Mouse (Mus musculus) gastrocnemius, adult 18-20 months (tissue): ENCODE results near the gene Ddx17. TPM values are rescaled to one million over a fixed set of nuclear protein-coding genes. Genes with fewer than 3 reads are reported as not detected.

Experiments
- DNase-seq: peaks from one replicate; pipeline ENCODE4 v3.0.0; 2021; ENCODE audit warnings: low spot score
- total RNA-seq, 2 experiments: library from RNA; stranded (reverse); gene quantifications; 2 replicates each; pipeline ENCODE4 v1.2.3; 2021

Gene Ddx17
- total RNA-seq, 2 experiments from 2014 or later = 52.5 to 75.6 TPM

DNA sequence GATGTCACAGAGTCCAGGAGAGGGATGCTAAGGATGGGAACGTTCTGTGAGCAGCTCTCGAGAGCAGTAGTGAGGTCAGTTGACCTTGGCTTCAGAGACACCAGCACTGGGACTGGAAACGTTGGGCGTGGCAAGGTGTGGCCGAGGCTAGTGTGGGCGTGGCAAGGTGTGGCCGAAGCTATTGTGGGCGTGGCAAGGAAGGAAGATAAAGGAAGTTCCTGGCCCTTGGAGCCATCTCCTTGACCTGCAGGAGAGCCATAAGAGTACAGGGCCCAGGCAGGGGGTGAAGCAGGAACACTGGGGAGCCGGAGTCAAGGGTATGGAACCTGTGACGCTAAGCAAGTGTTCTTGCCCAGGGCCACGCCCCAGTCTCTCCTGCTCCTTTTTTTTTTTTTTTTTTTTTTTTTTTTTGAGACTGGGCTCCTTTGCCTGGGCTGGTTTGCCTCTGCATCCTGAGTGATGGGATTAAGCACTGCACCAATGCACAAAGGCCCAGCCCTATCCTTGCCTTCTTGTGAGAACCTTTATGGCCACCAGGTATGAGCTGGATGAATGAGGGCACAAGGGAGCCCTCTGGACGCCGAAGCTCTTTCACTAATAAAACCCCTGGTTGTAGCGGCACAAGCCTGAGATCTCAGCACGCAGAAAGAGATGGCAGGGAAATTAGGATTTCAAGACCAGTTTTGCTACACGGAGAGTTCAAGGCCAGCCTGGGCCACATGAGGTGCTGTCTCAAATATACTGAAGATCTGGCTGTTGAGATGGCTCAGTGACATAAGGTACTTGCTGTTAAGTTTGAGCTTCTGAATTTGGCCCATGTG lies 26.9 kb downstream of the Ddx17 start:
- no peak for DNase-seq

DNA sequence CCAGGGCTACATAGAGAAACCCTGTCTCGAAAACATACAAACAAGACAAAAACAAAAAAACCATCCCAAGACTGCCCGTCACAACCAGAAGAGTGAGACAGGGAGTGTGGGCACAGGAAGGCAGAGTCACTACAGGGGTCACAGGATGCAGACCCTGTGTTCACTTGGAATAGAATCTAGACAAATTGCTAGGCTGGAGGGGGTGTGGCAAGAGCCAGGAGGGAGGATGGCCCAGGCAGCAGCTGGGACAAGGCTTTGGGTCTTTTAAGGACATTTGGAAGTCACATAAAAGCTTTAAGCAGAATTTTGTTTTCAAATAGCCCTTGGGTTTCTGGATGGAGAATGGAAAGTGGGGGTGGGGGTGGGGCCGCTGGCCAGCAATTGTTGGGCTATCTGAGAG lies 28.0 kb downstream of the Ddx17 start:
- DNase-seq = no peak

DNA sequence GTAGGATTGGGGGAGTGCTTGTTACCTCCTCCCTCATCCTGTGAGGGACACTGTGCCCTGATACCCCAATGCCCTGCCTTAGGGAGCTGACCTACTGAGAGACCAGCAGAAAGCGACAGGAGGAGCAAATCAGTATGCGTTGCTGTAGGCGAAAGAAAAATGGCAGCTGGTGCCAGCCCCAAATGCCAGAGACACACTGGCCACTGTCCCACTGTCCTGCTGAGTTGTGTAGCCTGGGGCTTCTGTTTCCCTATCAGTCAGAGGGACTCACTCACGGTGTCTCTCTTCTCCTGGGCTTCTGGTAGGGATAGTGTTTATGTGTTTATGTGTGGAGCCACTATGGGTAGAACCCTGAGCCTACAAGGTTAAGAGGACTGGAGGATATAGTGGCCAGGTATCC lies 28.8 kb downstream of the Ddx17 start:
- DNase-seq = no peak

DNA sequence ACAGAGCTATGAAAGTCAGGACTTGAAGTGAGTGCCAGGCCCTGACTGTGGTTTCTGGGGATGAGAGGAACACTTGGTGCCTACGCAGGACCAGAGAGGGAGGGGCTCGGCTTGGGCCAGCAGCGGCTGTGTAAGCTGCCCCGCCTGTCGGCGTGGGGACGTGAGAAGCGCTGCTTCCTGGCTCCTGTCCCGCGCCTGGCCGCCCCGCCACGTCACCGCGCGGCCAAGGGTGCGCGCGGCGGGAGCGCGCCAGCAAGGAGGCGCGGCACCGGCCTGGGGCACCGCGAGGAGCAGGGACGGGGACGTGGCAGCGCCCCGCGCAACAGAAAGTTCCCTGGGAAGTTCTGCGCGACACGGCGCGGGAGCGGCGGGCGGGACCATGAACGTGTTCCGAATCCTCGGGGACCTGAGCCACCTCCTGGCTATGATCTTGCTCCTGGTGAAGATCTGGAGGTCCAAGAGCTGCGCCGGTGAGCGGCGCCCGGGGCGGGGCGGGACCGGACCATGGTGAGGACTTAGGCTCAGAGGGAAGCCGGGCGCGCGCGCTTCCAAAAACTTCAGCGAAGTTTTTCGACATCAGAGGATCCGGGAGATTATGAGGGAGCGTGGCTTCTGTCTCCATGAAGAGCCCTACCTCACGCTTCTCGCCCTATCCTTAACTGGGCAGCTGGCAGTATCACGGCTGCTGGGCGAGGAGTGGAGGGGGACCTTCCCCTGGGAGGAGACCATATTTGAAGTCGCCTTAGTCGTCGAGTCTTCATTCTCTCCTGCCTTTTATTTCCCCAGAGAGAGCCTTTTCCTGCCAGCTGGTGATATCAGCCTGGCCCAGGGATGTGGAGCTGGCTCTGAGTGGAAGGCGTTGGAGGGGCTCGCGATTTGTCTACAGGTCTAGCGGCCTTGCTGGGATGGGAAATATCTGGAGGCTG lies 30.1 kb downstream of the Ddx17 start, which contains the start of gene Kdelr3:
Kdelr3 (plus strand) TSS at position 241 of the 926 bp plus-strand sequence.
- peak; percentile 76 for DNase-seq

DNA sequence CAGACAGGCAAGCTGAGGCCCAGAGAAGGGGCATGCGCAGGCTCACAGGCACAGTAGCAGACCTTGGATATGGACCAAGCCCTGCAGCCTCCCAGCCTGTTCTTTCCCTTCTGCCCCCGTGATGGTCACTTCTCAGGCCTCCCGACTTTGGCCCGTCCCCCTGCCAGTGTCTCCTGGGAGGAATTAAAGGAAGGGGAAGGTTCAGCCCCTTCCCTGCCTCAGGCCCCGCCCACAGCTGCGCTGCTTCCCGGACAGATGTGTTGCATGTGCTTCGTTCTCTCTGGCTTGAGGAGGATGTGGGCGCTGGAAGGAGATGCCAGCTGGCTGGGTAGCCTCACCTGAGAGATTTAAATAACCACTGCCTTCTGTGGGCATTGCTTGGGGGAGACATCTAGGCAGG lies 32.6 kb downstream of the Ddx17 start:
- peak; percentile 29 for DNase-seq

DNA sequence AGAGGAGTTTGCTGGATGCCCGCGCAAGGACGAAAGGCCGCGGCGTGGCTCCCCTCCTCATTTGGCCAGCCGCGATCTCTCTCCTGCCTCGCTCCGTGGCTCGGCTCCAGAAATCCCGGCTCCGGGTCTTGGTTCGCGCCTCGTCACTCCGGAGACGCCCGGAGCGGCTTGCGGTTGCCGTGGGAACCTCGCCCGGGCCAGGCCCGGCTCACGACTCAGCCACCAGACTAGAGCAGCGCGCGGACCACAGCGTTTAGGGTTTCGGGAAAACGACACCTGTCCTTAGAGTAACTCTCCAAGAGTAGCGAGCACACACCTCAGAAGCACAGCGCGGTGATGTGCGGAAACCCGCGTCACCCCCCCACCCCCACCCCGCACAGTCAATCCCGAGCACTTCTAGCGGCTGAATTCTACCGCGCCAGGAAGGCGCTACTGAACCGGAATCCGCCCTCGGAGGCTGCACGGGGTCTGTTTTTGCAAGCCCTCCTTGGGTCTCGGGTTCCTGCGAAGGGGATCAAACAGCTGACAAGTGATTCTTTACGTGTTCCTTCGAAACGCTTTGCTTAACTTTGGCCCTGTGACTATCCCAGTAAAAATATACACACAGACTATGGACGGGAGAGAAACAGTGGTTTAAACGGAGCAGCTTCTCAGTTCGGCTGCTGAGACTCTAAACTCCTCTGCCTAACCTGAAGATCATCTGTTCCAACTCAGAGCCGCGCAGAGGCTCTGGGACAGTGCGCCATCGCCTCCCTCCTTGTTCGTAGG lies 34.8 kb downstream of the Ddx17 start:
- peak; percentile 78 for DNase-seq

DNA sequence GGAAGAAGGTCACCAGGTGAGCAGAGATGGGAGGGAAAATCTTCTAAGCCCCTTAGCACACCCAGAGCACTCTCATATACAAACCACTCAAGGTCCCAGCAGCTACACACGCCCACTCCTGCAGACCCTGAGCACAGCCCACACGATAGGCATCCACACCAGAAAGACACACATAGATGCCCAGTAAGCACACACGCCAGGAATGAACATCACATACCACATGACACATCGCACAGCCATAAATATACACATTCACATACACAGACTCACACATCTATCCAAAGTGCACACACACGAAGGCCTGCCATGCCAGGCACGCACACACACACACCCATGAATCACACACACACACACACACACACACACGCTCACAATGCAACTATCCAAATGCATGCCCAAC lies 36.1 kb downstream of the Ddx17 start:
- DNase-seq = no peak

DNA sequence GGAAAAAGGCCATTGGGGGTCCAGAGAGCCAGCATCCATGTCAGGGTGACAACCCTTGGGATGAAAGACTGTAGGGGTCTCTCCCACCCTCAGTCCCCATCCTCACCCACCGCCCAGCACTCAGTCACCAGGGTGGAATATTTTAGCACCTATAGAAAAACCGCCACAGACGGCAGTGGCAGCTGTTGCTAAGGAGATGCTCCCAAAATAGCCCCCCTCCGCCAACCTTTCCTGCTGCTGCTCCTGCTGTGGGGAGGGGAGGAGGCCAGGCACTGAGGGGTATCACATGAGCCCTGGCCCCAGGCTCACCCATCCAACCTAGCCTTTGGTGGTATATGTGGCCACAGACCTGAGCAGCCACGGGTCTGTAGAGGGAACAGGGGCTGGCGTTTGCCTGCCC lies 36.5 kb downstream of the Ddx17 start:
- no peak for DNase-seq

DNA sequence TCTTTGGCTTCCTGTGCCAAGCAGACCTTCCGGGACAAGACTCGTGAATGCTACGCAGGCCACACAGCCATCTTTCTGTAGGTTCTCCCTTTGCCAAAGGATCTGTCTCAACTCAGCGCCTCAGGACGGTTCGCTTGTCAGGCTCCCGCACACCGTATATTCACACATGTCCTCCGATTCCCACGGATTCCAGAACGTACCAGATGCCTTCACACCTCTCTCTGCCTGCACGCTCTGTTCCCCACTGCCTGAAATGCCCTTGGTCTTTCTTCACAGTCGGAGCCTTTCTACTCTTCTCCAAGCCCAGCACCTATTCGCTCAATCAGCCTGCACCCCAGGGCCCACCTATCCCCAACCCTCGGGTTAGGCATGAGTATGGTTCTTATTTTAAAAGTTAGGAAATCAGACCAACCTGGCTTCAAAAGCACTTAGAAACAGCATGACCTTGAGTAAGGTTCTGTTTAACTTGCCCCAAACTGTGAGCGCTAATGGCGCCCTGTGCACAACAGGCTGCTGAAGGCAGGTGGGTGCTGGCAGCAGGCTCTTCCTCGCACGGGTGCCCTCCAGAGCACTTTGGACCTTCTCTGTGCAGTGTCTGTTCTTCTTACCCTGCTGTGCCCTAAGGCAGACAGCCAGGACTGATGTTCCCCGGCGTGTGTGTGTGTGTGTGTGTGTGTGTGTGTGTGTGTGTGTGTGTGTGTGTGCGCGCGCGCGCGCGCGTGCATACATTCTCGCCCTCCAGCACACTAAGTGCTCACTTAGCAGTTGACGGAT lies 39.3 kb downstream of the Ddx17 start:
- no peak for DNase-seq

DNA sequence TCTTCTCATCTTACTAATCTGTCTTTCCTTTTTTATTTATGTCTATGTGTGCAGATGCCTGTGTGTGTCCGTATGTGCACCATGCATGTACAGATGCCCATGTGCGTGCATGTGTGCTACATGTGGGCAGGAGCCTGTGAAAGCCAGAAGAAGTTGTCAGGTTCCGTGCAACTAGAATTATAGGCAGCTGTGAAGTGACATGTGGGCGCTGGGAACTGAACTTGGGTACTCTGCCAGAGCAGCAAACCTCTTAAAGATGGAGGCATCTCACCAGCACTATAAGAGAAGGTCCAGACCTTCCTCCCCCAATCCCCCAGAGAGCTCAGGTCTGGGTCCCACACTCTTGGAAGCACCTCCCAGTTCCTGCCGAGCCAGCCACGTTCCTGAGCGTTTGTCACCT lies 40.1 kb downstream of the Ddx17 start:
- DNase-seq = no peak

DNA sequence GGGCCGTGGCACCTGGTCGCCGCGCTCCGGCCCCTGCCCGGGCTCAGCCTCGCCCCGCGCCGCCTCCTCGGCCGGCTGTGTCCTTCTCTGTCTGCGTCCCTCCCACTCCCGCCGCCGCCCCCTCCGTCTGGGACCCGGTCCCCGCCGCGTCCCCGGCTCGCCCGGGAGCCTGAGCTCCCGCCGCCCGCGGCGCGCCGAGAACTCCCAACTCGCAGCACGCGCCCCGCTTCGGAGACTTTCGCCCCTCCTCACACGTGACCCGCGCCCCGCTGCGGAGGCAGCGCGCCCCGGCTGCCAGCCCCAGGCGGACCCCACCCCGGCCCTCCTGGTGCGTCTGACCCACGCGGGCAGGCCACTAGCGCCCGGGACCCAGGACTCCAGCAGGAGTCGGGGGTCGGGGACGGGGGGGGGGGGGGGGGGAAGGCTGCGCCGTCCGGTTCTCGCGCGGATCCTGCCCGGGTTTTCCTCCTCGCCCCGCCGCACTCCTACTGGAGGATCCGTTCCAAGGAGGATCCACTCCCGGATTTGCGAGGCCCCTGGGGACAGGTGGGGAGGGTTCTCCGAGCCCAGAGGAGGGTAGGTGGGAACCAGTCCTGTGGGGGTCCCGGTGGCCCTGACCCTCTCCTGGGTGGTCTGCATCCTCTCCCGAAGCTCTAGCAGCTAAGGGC lies 40.8 kb downstream of the Ddx17 start:
- peak; percentile 48 for DNase-seq

DNA sequence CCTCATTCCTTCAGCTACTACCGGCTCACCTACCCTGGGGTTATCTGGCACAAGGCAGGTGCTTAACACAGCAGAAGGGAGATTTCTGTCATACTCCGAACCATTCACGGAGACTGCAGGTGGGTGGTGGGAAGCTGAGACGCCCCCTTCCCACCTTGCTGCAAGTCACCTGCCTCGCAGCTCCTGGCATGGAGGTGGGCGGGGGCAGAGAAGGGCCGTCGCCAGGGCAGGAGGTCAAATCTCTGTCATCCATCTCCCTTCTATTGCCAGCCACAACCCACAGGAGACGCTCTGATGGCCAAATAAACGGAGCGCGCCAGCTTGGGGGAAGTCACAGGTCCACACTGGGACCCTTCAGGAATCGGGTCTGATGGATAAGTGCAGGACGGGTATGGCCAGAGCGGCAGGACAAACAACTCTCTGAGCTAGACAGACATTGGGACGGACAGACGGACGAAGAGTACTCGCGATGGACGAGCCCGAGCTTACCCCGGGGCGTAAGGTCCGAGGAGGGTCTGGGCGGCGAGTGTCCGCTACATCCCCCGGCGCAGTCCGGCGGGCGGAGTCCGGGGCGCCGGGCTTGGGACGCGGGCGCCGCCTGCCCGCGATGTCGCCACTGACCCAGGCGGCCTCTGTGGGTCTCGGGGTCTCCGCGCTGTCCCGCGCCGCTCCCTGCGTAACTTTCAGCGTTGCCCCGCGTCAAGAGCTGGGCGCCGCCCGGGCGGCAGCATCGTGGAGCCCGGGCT lies 41.7 kb downstream of the Ddx17 start, which contains the start of gene Kcnj4:
Kcnj4 (minus strand) TSS at position 535 of the 746 bp plus-strand sequence.
- DNase-seq = no peak

DNA sequence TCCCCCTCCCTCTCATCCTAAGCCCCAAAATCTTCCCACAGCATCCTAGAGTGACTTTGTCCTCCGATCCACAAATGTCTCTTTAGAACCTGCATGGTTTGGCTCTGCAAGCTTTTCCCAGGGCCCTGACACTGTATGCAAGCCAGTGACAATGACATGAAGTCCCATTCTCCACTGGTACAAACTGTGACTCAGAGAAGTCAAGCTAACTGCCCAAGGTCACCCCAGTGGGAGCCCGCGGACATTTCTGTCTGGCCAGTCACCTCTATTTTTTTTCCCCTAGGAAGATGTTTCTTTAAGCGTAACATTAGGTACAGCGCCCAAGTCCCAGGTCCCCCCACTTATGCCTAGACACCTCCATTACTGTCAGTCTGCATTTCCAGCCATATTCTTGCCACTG lies 43.1 kb downstream of the Ddx17 start:
- no peak for DNase-seq

DNA sequence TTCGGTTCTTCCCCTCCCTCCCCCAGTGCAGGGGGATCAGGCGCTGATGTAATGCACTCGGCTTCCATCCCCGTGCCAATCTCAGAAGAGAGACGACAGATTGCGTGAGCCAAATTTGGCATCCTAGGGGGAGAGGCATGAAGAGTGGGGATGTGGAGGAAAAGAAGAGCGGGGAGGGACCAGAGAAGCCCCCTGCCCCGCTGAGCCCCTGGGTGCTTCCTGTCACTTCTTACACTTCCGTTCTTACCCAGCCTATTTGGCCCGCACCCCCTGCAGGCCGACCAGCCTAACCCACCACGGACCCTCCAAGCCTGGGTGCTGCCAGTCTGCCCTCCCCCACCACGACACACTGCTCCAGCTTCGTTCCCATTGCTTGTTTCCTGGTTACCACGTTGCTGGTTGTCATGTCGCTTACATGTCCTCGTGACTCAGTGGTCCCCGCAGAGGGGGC lies 43.6 kb downstream of the Ddx17 start:
- no peak for DNase-seq

DNA sequence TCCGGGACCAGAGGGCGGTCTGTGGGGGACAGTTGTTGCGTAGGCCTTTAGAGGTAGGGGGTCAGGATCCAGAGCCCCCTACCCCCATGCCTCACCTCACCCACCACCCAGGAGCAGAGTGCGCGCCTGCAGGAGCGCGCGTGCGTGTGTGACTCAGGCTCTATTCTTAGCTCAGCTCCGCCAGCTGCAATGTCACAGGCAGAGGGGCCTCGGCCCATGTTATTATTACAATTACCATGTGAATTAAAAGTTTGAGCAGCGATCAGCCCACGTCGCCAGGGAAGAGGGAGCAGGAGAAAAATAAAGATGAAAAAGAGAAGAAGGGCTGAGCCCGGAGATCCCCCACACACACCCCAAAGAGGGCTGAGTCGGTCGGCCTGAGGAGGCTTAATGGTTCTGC lies 46.4 kb downstream of the Ddx17 start:
- DNase-seq = no peak

DNA sequence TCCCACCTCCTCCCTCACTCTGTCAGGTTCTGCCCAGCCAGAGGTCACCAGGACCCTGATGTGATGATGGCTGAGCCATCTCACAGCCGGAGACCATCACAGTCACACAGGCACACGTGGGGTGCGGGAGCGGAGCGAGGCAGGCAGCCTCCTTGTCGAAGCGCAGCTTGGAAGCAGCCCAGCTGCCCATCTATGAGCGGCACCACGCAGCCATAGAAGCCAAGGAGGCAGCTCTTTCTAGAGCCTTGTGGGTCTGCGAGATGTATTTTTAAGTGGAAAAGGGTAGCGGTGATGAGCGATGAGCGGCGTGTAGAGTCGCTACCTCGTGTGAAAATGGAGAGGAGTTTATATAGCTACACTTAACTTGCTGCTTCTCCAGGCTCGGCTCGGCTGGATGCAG lies 53.0 kb downstream of the Ddx17 start:
- no peak for DNase-seq

DNA sequence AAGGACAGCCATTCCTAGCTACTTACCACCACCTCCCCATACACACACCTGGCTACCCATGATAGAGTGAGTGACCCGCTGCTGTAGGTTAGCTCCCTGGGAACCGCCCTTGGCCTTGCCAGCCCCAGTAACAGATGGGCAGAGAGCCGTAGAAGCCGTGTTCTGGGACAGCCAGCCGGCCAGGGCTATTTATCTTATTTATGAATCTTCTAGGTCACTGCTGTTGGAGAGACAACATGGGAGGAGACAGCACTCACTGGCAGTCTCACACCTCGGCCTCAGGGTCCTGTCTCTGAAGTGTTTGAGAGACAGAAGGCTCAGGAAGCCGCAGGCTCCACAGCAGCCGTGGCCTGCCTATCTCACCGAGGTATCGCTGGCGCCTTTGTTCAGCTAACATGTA lies 57.1 kb downstream of the Ddx17 start:
- DNase-seq = no peak

DNA sequence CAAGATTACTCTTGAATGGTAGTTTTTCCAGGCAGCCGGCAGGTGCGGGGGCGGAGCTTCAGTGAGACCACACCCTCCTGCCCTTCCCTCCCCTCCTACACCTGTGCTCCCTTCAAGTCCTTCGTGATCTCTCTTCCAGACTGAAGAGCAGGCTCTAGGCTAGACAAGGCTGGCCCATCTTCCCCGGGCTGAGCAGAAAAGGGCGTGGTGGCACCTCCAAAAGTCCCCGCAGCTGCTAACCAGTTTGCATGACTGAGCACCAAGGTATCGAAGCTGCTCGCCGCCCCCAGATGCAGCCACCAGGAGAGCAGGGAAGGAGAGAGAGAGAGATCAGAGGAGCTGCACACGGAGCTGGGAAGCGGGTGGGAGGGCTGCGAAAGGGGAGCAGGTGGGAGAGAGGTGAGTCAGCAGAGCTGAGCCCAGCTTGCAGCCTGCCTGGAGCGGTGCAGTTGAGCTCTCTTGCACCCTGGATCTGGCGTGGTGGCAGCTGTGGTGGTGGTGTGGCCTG lies 65.3 kb downstream of the Ddx17 start:
- DNase-seq = no peak
